Mouse (Mus musculus) ES-E14 (cell line): ENCODE measurements around the gene Ebf1.

Experiments
- CHD2 ChIP-seq: IDR thresholded peaks from 2 replicates; pipeline ENCODE4 v1.6.1; 2014; ENCODE audit warnings: mild to moderate bottlenecking, low read depth, low read length, inconsistent platforms
- HCFC1 ChIP-seq: IDR thresholded peaks from 2 replicates; pipeline ENCODE4 v1.6.1; 2012; ENCODE audit warnings: low read length, inconsistent platforms, borderline replicate concordance; ENCODE audit not compliant: insufficient read depth
- MAFK ChIP-seq: IDR thresholded peaks from 2 replicates; pipeline ENCODE4 v1.6.1; 2014; ENCODE audit warnings: mild to moderate bottlenecking, low read depth, low read length, inconsistent platforms; ENCODE audit not compliant: insufficient read depth
- ZC3H11A ChIP-seq: IDR thresholded peaks from 2 replicates; pipeline ENCODE4 v1.6.1; 2012; ENCODE audit warnings: low read depth, mild to moderate bottlenecking, inconsistent platforms, low read length, borderline replicate concordance
- ZNF384 ChIP-seq: IDR thresholded peaks from 2 replicates; pipeline ENCODE4 v1.6.1; 2012; ENCODE audit warnings: low read depth, low read length, inconsistent platforms

GRCm38 (mm10) chr11:44738820-44739219 is 121.7 kb downstream of the Ebf1 start:
- TF ChIP-seq HCFC1 (no peak), MAFK (no peak), ZNF384 (no peak), CHD2 (no peak), ZC3H11A (no peak)
